Mouse (Mus musculus) neutrophil, adult 83 days (primary cell): Measurements from ENCODE around the gene 4930467E23Rik. TPM values are rescaled to one million over a fixed set of nuclear protein-coding genes. Genes with fewer than 3 reads are reported as not detected.

ENCODE experiments used
- total RNA-seq, 2 experiments: library from RNA; stranded (reverse); gene quantifications; one replicate each; pipeline ENCODE4 v1.2.4; 2023

4930467E23Rik gene
- total RNA-seq: under 1 TPM in 1 of 2 experiments, not detected in 1; 0.31 TPM

DNA sequence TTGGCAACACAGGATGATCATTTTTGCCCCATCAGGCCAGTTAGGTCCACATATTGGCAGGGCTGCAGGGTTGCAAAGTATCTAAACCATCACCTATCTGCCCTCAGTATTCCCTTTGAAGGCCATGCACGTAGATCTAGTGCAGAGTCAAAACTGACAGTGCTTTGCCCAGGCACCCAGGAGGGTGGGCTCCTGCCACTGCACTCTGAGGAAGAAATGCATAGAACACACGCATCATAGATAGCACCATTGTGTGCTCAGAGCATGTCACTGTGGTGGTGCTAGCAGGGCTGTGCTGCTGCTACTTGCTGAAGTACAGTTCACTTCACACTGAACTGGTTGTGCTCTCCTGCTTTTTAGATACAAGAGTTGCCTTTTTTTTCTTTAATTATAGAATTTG is at the start of gene 4930467E23Rik:
4930467E23Rik (plus strand) TSS at position 301 of the 400 bp plus-strand sequence.

Other genes starting within 250 kb of the 4930467E23Rik start
- gene Defb7, start 234.5 kb upstream of the 4930467E23Rik start, total RNA-seq: not detected
- gene Gm31371, start 173.8 kb downstream of the 4930467E23Rik start, total RNA-seq: not detected